Mouse (Mus musculus): Measurements from ENCODE around the gene Lamp5. TPM values are rescaled to one million over a fixed set of nuclear protein-coding genes. Genes with fewer than 3 reads are reported as not detected.

The Lamp5 gene
- total and polyA plus RNA-seq, 2 experiments from 2014 or later = not detected

GRCm38 (mm10) chr2:136050793-136051615, 1.0 kb upstream of the Lamp5 start:
- Histone ChIP-seq H3K27ac (ENCODE audit: low read depth) (no peak overlapping the region), H3K4me2 (ENCODE audit: low read depth, low read length) (peak overlapping the region; percentile 41), H3K4me3 (ENCODE audit: low read depth, low read length) (no peak overlapping the region), H3K9me3 (replicated peaks; ENCODE audit: control insufficient read depth, low read length) (no peaks in the 10 kb centered on the region), H3K4me1 (ENCODE audit: control insufficient read depth, insufficient read depth) (no peaks in the 10 kb centered on the region), H3K9ac (replicated peaks; ENCODE audit: low read depth, low read length) (no peak overlapping the region), H3K27me3 (ENCODE audit: control insufficient read depth, insufficient read depth, low read length) (peaks cover 19% of the 10 kb centered on the region), H3K36me3 (replicated peaks; ENCODE audit: control insufficient read depth, insufficient read depth, low read length) (no peaks in the 10 kb centered on the region)
- 21% methylated on average over 27 of the region's 27 CpGs for WGBS
- TF ChIP-seq EP300 (IDR thresholded peaks at IDR 0.05; ENCODE audit: low read depth) (no peak), CTCF (IDR thresholded peaks at IDR 0.05; ENCODE audit: low read depth) (no peak)
- DNase-seq (ENCODE audit: low spot score) = no peak
- no peak for ATAC-seq (ENCODE audit: insufficient read depth, low read depth)

GRCm38 (mm10) chr2:136057861-136058331, 5.9 kb downstream of the Lamp5 start:
- no peak overlapping the region for H3K4me3 ChIP-seq (ENCODE audit: low read depth, low read length)
- ATAC-seq (ENCODE audit: insufficient read depth, low read depth) = peak; percentile 24; the same call in 1 of the 2 replicates

GRCm38 (mm10) chr2:136058398-136058797, 6.4 kb downstream of the Lamp5 start:
- Histone ChIP-seq H3K9me3 (replicated peaks; ENCODE audit: control insufficient read depth, low read length) (no peaks in the 10 kb centered on the region), H3K27ac (ENCODE audit: low read depth) (no peak overlapping the region), H3K4me1 (ENCODE audit: control insufficient read depth, insufficient read depth) (no peaks in the 10 kb centered on the region), H3K9ac (replicated peaks; ENCODE audit: low read depth, low read length) (no peak overlapping the region), H3K4me3 (ENCODE audit: low read depth, low read length) (no peak overlapping the region), H3K4me2 (ENCODE audit: low read depth, low read length) (no peak overlapping the region), H3K36me3 (replicated peaks; ENCODE audit: control insufficient read depth, insufficient read depth, low read length) (no peaks in the 10 kb centered on the region), H3K27me3 (ENCODE audit: control insufficient read depth, insufficient read depth, low read length) (peaks cover 46% of the 10 kb centered on the region)
- DNase-seq (ENCODE audit: low spot score) (no peak), ATAC-seq (ENCODE audit: insufficient read depth, low read depth) (no peak)
- 8% methylated on average over 7 of the region's 7 CpGs for WGBS
- TF ChIP-seq EP300 (IDR thresholded peaks at IDR 0.05; ENCODE audit: low read depth) = no peak
- no peak for TF ChIP-seq CTCF (IDR thresholded peaks at IDR 0.05; ENCODE audit: low read depth)

More at GRCm38 (mm10) chr2:136057861-136058331, 5.9 kb downstream of the Lamp5 start:
- no peak overlapping the region for H3K27ac ChIP-seq (ENCODE audit: low read depth)
- 6% methylated on average over 19 of the region's 19 CpGs for WGBS
- DNase-seq (ENCODE audit: low spot score) = peak; percentile 8
- peaks cover 48% of the 10 kb centered on the region for H3K27me3 ChIP-seq (ENCODE audit: control insufficient read depth, insufficient read depth, low read length)
- no peaks in the 10 kb centered on the region for H3K4me1 ChIP-seq (ENCODE audit: control insufficient read depth, insufficient read depth)
- TF ChIP-seq CTCF (IDR thresholded peaks at IDR 0.05; ENCODE audit: low read depth) (no peak), EP300 (IDR thresholded peaks at IDR 0.05; ENCODE audit: low read depth) (no peak)
- no peak overlapping the region for H3K9ac ChIP-seq (replicated peaks; ENCODE audit: low read depth, low read length)
- H3K36me3 ChIP-seq (replicated peaks; ENCODE audit: control insufficient read depth, insufficient read depth, low read length) = no peaks in the 10 kb centered on the region
- H3K4me2 ChIP-seq (ENCODE audit: low read depth, low read length) = no peak overlapping the region
- no peaks in the 10 kb centered on the region for H3K9me3 ChIP-seq (replicated peaks; ENCODE audit: control insufficient read depth, low read length)

- peaks cover 46% of the 10 kb centered on the region for H3K27me3 ChIP-seq (ENCODE audit: control insufficient read depth, insufficient read depth, low read length)
- no peak for TF ChIP-seq EP300 (IDR thresholded peaks at IDR 0.05; ENCODE audit: low read depth)
- TF ChIP-seq CTCF (IDR thresholded peaks at IDR 0.05; ENCODE audit: low read depth) = no peak
- no peak overlapping the region for H3K4me2 ChIP-seq (ENCODE audit: low read depth, low read length)
- H3K36me3 ChIP-seq (replicated peaks; ENCODE audit: control insufficient read depth, insufficient read depth, low read length) = no peaks in the 10 kb centered on the region
- no peak overlapping the region for H3K27ac ChIP-seq (ENCODE audit: low read depth)
- H3K9ac ChIP-seq (replicated peaks; ENCODE audit: low read depth, low read length) = no peak overlapping the region
- no peak; the same call in 1 of the 2 replicates for ATAC-seq (ENCODE audit: insufficient read depth, low read depth)
- H3K4me1 ChIP-seq (ENCODE audit: control insufficient read depth, insufficient read depth) = no peaks in the 10 kb centered on the region
- no peak overlapping the region for H3K4me3 ChIP-seq (ENCODE audit: low read depth, low read length)
- no peak for DNase-seq (ENCODE audit: low spot score)
- H3K9me3 ChIP-seq (replicated peaks; ENCODE audit: control insufficient read depth, low read length) = no peaks in the 10 kb centered on the region
- WGBS = 2% methylated on average over 37 of the region's 37 CpGs
Measured at GRCm38 (mm10) chr2:136059029-136059669, 7.1 kb downstream of the Lamp5 start.

GRCm38 (mm10) chr2:136064356-136064755, 12.3 kb downstream of the Lamp5 start:
- Histone ChIP-seq H3K27me3 (ENCODE audit: control insufficient read depth, insufficient read depth, low read length) (peaks cover 20% of the 10 kb centered on the region), H3K4me1 (ENCODE audit: control insufficient read depth, insufficient read depth) (no peaks in the 10 kb centered on the region), H3K9me3 (replicated peaks; ENCODE audit: control insufficient read depth, low read length) (no peaks in the 10 kb centered on the region), H3K36me3 (replicated peaks; ENCODE audit: control insufficient read depth, insufficient read depth, low read length) (no peaks in the 10 kb centered on the region), H3K27ac (ENCODE audit: low read depth) (no peak overlapping the region), H3K4me2 (ENCODE audit: low read depth, low read length) (no peak overlapping the region), H3K4me3 (ENCODE audit: low read depth, low read length) (no peak overlapping the region), H3K9ac (replicated peaks; ENCODE audit: low read depth, low read length) (no peak overlapping the region)
- no peak for TF ChIP-seq CTCF (IDR thresholded peaks at IDR 0.05; ENCODE audit: low read depth)
- TF ChIP-seq EP300 (IDR thresholded peaks at IDR 0.05; ENCODE audit: low read depth) = no peak
- WGBS = 96% methylated on average over 1 of the region's 1 CpGs
- ATAC-seq (ENCODE audit: insufficient read depth, low read depth) (no peak), DNase-seq (ENCODE audit: low spot score) (no peak)

All from heart, postnatal 0 days (tissue).